ENCODE assay signal across 9 mouse cellular contexts in the genomic region with DNA sequence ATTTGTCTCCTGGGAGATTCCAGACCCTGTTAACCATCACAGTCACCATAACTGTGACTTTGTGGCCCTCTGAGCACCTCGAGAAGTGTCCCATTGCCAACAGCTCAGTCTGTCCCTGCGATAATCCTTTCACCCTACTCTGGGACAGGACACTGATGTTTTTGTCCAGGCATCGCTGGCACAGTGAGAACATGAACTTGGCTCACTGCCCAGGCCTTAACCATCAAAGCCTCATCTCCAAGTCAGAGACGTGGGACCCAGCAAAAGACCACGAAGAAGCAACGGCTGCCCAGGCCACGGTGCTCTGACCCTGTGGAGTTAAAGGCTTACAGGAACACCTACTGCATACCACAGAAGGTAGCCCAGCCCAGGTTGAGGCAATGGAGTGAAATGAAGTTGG.
DNase-seq lines count a peak whose midpoint lies in the region; ATAC-seq and TF ChIP-seq lines count a peak whose summit lies in the region.
"Had no signal": no experiment of that assay in that cellular context is flagged by ENCODE, and none has a peak within 500 bp of the region (broad histone marks: within the 10 kb centered on the region; RNA-seq: fewer than 3 reads in every experiment).

No protein-coding gene starts in this region.

- no peaks in the 10 kb centered on the region for H3K9me3 ChIP-seq in midbrain, postnatal 0 days (ENCODE audit: low read length)
- no peaks in the 10 kb centered on the region for H3K9me3 ChIP-seq in midbrain, embryonic 15.5 days
- H3K9me3 ChIP-seq in kidney, embryonic 15.5 days (replicated peaks), result no peaks in the 10 kb centered on the region
- no peaks in the 10 kb centered on the region for H3K9me3 ChIP-seq in stomach, embryonic 15.5 days
- H3K9me3 ChIP-seq: midbrain, embryonic 12.5 days had no signal

- DNase-seq in gastrocnemius, postnatal 14 days, result peak; percentile 29
- no peak for DNase-seq in gastrocnemius, postnatal 25 days
- peak; percentile 69 for DNase-seq in midbrain, postnatal 0 days (ENCODE audit: low spot score)
- no peak for DNase-seq in spleen, postnatal 14 days (ENCODE audit: low spot score in 2 of 2)

- ATAC-seq in midbrain, postnatal 0 days (ENCODE audit: low FRiP score), result no peak
- ATAC-seq in midbrain, embryonic 15.5 days (replicated peaks), result no peak
- ATAC-seq in kidney, embryonic 15.5 days (replicated peaks; ENCODE audit: low FRiP score), result no peak
- ATAC-seq in stomach, embryonic 15.5 days (ENCODE audit: insufficient read depth, low FRiP score, low read depth), result no peak
- no peak for ATAC-seq in activated CD4-positive, CD25-positive, alpha-beta regulatory T cell, adult 4 months

- no peaks in the 10 kb centered on the region for H3K27me3 ChIP-seq in midbrain, postnatal 0 days (ENCODE audit: insufficient read depth, low read length)
- H3K27me3 ChIP-seq in midbrain, embryonic 15.5 days (replicated peaks), result no peaks in the 10 kb centered on the region
- peaks cover 13% of the 10 kb centered on the region for H3K27me3 ChIP-seq in kidney, embryonic 15.5 days
- no peaks in the 10 kb centered on the region for H3K27me3 ChIP-seq in stomach, embryonic 15.5 days (replicated peaks)
- H3K27me3 ChIP-seq: midbrain, embryonic 12.5 days had no signal

- no peak overlapping the region for H3K27ac ChIP-seq in midbrain, postnatal 0 days (ENCODE audit: low read depth, low read length)
- no peak overlapping the region for H3K27ac ChIP-seq in midbrain, embryonic 15.5 days
- no peak overlapping the region for H3K27ac ChIP-seq in kidney, embryonic 15.5 days
- peak overlapping the region; percentile 91; the same call in 1 of the 2 replicates for H3K27ac ChIP-seq in stomach, embryonic 15.5 days
- H3K27ac ChIP-seq: midbrain, embryonic 12.5 days had no signal

- TF ChIP-seq CTCF in midbrain, postnatal 0 days (IDR thresholded peaks at IDR 0.05), result no peak

- whole genome bisulfite sequencing in midbrain, postnatal 0 days, result 47% methylated on average over 7 of the region's 7 CpGs
- whole genome bisulfite sequencing in midbrain, embryonic 15.5 days, result 45% methylated on average over 7 of the region's 7 CpGs
- WGBS in kidney, embryonic 15.5 days, result 51% methylated on average over 7 of the region's 7 CpGs
- WGBS in stomach, embryonic 15.5 days, result 45% methylated on average over 7 of the region's 7 CpGs

- no peak overlapping the region for H3K4me3 ChIP-seq in midbrain, postnatal 0 days (ENCODE audit: low read depth, low read length)
- no peak overlapping the region for H3K4me3 ChIP-seq in midbrain, embryonic 15.5 days
- no peak overlapping the region for H3K4me3 ChIP-seq in kidney, embryonic 15.5 days (replicated peaks)
- H3K4me3 ChIP-seq in stomach, embryonic 15.5 days (replicated peaks), result no peak overlapping the region
- H3K4me3 ChIP-seq: midbrain, embryonic 12.5 days had no signal

- H3K4me2 ChIP-seq in midbrain, postnatal 0 days (ENCODE audit: low read depth, low read length, poor library complexity, severe bottlenecking), result no peak overlapping the region
- no peak overlapping the region for H3K4me2 ChIP-seq in midbrain, embryonic 15.5 days
- H3K4me2 ChIP-seq in kidney, embryonic 15.5 days, result peak overlapping the region; percentile 49; the same call in 1 of the 2 replicates
- peak overlapping the region; percentile 44 for H3K4me2 ChIP-seq in stomach, embryonic 15.5 days
- H3K4me2 ChIP-seq: midbrain, embryonic 12.5 days had no signal

- H3K9ac ChIP-seq in midbrain, postnatal 0 days (replicated peaks; ENCODE audit: low read length, poor library complexity, severe bottlenecking), result no peak overlapping the region
- H3K9ac ChIP-seq in midbrain, embryonic 15.5 days, result no peak overlapping the region
- no peak overlapping the region for H3K9ac ChIP-seq in kidney, embryonic 15.5 days
- no peak overlapping the region for H3K9ac ChIP-seq in stomach, embryonic 15.5 days
- H3K9ac ChIP-seq: midbrain, embryonic 12.5 days had no signal

- intact Hi-C loops in gastrocnemius, postnatal 14 days (cut with DNase I; ENCODE audit: low total_unique reads), result no loop called here

- 0 out of 2 replicates have a peak, but pooled peaks cover 2% of the 10 kb centered on the region for H3K4me1 ChIP-seq in midbrain, postnatal 0 days (ENCODE audit: insufficient read depth, low read length)
- peaks cover 30% of the 10 kb centered on the region for H3K4me1 ChIP-seq in midbrain, embryonic 15.5 days
- H3K4me1 ChIP-seq in kidney, embryonic 15.5 days, result peaks cover 62% of the 10 kb centered on the region
- H3K4me1 ChIP-seq in stomach, embryonic 15.5 days, result peaks cover 49% of the 10 kb centered on the region

- no peaks in the 10 kb centered on the region for H3K36me3 ChIP-seq in midbrain, postnatal 0 days (ENCODE audit: insufficient read depth, low read length)
- H3K36me3 ChIP-seq in midbrain, embryonic 15.5 days (replicated peaks), result no peaks in the 10 kb centered on the region
- no peaks in the 10 kb centered on the region for H3K36me3 ChIP-seq in kidney, embryonic 15.5 days
- H3K36me3 ChIP-seq in stomach, embryonic 15.5 days, result no peaks in the 10 kb centered on the region
- H3K36me3 ChIP-seq: midbrain, embryonic 12.5 days had no signal

Comparison
In these comparisons a context has a peak if more than half of its experiments do, and no peak if none do; other contexts are left out.
1. DNase-seq: peak in gastrocnemius, postnatal 14 days (single experiment) and midbrain, postnatal 0 days (single experiment); none in gastrocnemius, postnatal 25 days (single experiment) and spleen, postnatal 14 days (0 of 2).
2. H3K4me2 ChIP-seq: peak in kidney, embryonic 15.5 days (single experiment) and stomach, embryonic 15.5 days (single experiment); none in midbrain, postnatal 0 days (single experiment) and midbrain, embryonic 15.5 days (single experiment).